Mouse (Mus musculus): ENCODE data around the gene Itgb6.

Gene Itgb6

GRCm38 (mm10) chr2:60712483-60712882 lies 10.0 kb downstream of the Itgb6 start:
- DNase-seq (ENCODE audit: low read depth), result no peak

GRCm38 (mm10) chr2:60711098-60711880 lies 11.2 kb downstream of the Itgb6 start:
- DNase-seq (ENCODE audit: low read depth), result no peak

- no peak for DNase-seq (ENCODE audit: low read depth)
Observed at GRCm38 (mm10) chr2:60710317-60710716, 12.1 kb downstream of the Itgb6 start.

- DNase-seq (ENCODE audit: low read depth), result no peak
Observed at GRCm38 (mm10) chr2:60708671-60709070, 13.8 kb downstream of the Itgb6 start.

- no peak for DNase-seq (ENCODE audit: low read depth)
Observed at GRCm38 (mm10) chr2:60706866-60707265, 15.6 kb downstream of the Itgb6 start.

GRCm38 (mm10) chr2:60705426-60705825 lies 17.0 kb downstream of the Itgb6 start:
- no peak for DNase-seq (ENCODE audit: low read depth)

- DNase-seq (ENCODE audit: low read depth), result no peak
Observed at GRCm38 (mm10) chr2:60703315-60703714, 19.1 kb downstream of the Itgb6 start.

- DNase-seq (ENCODE audit: low read depth), result peak; percentile 21
Observed at GRCm38 (mm10) chr2:60700956-60701355, 21.5 kb downstream of the Itgb6 start.

GRCm38 (mm10) chr2:60700013-60700412 lies 22.4 kb downstream of the Itgb6 start:
- no peak for DNase-seq (ENCODE audit: low read depth)

GRCm38 (mm10) chr2:60699591-60699990 lies 22.9 kb downstream of the Itgb6 start:
- DNase-seq (ENCODE audit: low read depth), result no peak

- DNase-seq (ENCODE audit: low read depth), result no peak
Observed at GRCm38 (mm10) chr2:60698155-60698554, 24.3 kb downstream of the Itgb6 start.

- DNase-seq (ENCODE audit: low read depth), result no peak
Observed at GRCm38 (mm10) chr2:60697530-60697929, 24.9 kb downstream of the Itgb6 start.

- no peak for DNase-seq (ENCODE audit: low read depth)
Observed at GRCm38 (mm10) chr2:60696559-60696958, 25.9 kb downstream of the Itgb6 start.

GRCm38 (mm10) chr2:60695706-60696105 lies 26.7 kb downstream of the Itgb6 start:
- no peak for DNase-seq (ENCODE audit: low read depth)

- no peak for DNase-seq (ENCODE audit: low read depth)
Observed at GRCm38 (mm10) chr2:60694563-60694962, 27.9 kb downstream of the Itgb6 start.

GRCm38 (mm10) chr2:60692239-60692638 lies 30.2 kb downstream of the Itgb6 start:
- no peak for DNase-seq (ENCODE audit: low read depth)

GRCm38 (mm10) chr2:60690212-60690611 lies 32.2 kb downstream of the Itgb6 start:
- DNase-seq (ENCODE audit: low read depth), result no peak

- DNase-seq (ENCODE audit: low read depth), result no peak
Observed at GRCm38 (mm10) chr2:60688944-60689615, 33.4 kb downstream of the Itgb6 start.

GRCm38 (mm10) chr2:60688150-60688549 lies 34.3 kb downstream of the Itgb6 start:
- DNase-seq (ENCODE audit: low read depth), result no peak

GRCm38 (mm10) chr2:60685973-60686372 lies 36.5 kb downstream of the Itgb6 start:
- DNase-seq (ENCODE audit: low read depth), result no peak

GRCm38 (mm10) chr2:60684168-60684567 lies 38.3 kb downstream of the Itgb6 start:
- no peak for DNase-seq (ENCODE audit: low read depth)

- DNase-seq (ENCODE audit: low read depth), result no peak
Observed at GRCm38 (mm10) chr2:60682554-60682953, 39.9 kb downstream of the Itgb6 start.

GRCm38 (mm10) chr2:60674413-60674812 lies 48.0 kb downstream of the Itgb6 start:
- no peak for DNase-seq (ENCODE audit: low read depth)

Data from 416B (cell line).